Mouse (Mus musculus): ENCODE data around the gene Wfs1. TPM values are rescaled to one million over a fixed set of nuclear protein-coding genes. Genes with fewer than 3 reads are reported as not detected.

Wfs1 gene
- total and polyA plus RNA-seq, 2 experiments from 2014 or later = 12.9 to 16.9 TPM

DNA sequence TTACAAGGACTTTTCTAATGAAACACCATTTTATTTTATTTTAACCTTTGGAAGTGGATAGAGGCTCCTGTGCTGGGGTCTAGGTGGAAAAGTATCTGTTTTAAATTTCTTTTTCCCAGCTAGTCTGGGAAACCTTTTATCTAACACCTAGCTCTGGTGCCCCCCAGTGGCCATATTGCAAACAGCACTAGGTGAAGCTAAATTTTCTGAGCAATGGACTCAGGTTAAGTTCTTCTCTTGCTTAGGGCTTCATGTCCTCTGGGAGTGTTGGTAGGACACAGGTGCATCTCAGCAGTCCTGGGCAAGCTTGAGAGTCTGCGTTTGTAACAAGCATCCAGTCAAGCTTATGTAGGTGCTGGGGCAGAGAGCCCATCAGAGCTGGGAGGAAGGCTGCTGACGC lies 13.0 kb upstream of the Wfs1 start:
- Histone ChIP-seq H3K36me3 (ENCODE audit: insufficient read depth) (no peaks in the 10 kb centered on the region), H3K4me3 (ENCODE audit: low read depth, low read length) (no peak overlapping the region), H3K27ac (ENCODE audit: low read depth, low read length) (no peak overlapping the region), H3K4me2 (ENCODE audit: low read depth) (no peak overlapping the region), H3K4me1 (ENCODE audit: insufficient read depth) (no peaks in the 10 kb centered on the region; the same call in 1 of the 2 replicates), H3K9me3 (ENCODE audit: low read length) (no peaks in the 10 kb centered on the region), H3K9ac (no peak overlapping the region), H3K27me3 (ENCODE audit: insufficient read depth, low read length) (no peaks in the 10 kb centered on the region)
- TF ChIP-seq CTCF (IDR thresholded peaks at IDR 0.05; ENCODE audit: low read depth) = peak; percentile 87
- DNase-seq (peak; percentile 87), ATAC-seq (no peak)
- 53% methylated on average over 2 of the region's 2 CpGs for WGBS

DNA sequence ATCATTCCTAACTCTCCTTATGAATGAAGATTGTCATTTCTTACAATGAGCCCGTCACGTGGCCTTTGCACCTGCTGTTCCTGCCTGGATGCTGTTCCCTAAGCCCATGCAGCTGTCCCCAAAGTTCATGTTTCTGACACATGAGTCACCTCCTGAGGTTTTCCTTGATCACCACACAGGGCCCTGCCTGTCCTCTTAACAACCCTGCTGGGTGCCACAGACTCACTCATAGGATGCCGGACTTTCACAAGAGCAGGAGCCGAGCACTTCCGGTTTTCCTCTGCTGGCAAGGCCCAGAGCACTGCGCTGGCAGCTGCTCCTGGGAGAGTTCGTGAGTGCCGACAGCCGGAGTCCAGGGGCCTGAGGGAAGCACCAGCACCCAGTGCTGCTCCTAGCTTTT lies 12.0 kb upstream of the Wfs1 start:
- Histone ChIP-seq H3K4me1 (ENCODE audit: insufficient read depth) (no peaks in the 10 kb centered on the region; the same call in 1 of the 2 replicates), H3K4me3 (ENCODE audit: low read depth, low read length) (no peak overlapping the region), H3K27ac (ENCODE audit: low read depth, low read length) (no peak overlapping the region), H3K36me3 (ENCODE audit: insufficient read depth) (no peaks in the 10 kb centered on the region), H3K4me2 (ENCODE audit: low read depth) (no peak overlapping the region), H3K9me3 (ENCODE audit: low read length) (no peaks in the 10 kb centered on the region), H3K27me3 (ENCODE audit: insufficient read depth, low read length) (no peaks in the 10 kb centered on the region), H3K9ac (no peak overlapping the region)
- no peak for DNase-seq
- WGBS = 89% methylated on average over 9 of the region's 9 CpGs
- ATAC-seq = no peak
- TF ChIP-seq CTCF (IDR thresholded peaks at IDR 0.05; ENCODE audit: low read depth) = no peak

DNA sequence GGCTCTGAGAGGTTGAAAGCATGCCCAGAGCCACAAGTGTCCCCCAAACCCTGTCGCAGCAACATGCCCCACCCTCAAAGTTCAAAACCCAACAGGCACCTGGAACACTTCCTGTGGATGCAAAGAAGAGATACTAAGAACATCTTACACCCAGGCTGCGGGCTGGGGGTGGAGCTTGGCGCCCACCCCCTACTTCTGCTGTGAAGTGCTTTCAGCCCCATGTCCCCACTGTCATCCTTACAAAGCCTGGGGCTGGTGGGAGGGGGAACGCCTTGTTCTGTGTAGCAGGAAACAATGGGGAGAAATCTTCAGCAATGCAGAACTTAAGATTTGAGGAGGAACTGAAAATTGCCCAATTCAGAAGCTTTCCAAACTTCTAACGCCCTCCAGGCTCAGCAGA lies 9.0 kb upstream of the Wfs1 start:
- no peak overlapping the region for H3K4me2 ChIP-seq (ENCODE audit: low read depth)
- no peaks in the 10 kb centered on the region; the same call in 1 of the 2 replicates for H3K4me1 ChIP-seq (ENCODE audit: insufficient read depth)
- H3K4me3 ChIP-seq (ENCODE audit: low read depth, low read length) = no peak overlapping the region
- H3K27me3 ChIP-seq (ENCODE audit: insufficient read depth, low read length) = no peaks in the 10 kb centered on the region
- WGBS = 43% methylated on average over 5 of the region's 5 CpGs
- ATAC-seq (peak; percentile 61; the same call in 1 of the 2 replicates), DNase-seq (no peak)
- no peak overlapping the region for H3K9ac ChIP-seq
- H3K36me3 ChIP-seq (ENCODE audit: insufficient read depth) = no peaks in the 10 kb centered on the region
- H3K9me3 ChIP-seq (ENCODE audit: low read length) = no peaks in the 10 kb centered on the region
- TF ChIP-seq CTCF (IDR thresholded peaks at IDR 0.05; ENCODE audit: low read depth) = no peak
- no peak overlapping the region for H3K27ac ChIP-seq (ENCODE audit: low read depth, low read length)

DNA sequence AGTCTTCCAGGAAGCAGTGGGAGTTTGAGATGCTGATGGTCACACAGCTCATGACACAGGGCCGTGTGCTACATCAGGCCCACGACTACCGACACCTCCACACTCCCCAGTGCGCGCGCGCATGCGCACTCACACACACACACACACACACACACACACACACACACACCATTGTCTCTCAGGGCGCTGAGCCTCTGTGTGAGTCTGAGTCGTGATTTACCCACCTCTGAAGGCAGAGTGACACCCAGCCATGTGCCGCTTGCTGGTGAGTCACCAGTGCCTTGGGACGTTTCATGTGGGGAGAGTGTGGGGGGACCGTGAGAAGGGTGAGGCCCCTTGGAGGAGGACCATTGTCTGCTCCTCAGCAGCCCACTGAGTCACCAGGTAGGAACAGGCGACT lies 7.4 kb upstream of the Wfs1 start:
- DNase-seq (no peak), ATAC-seq (peak; percentile 53)
- H3K4me2 ChIP-seq (ENCODE audit: low read depth) = no peak overlapping the region
- H3K4me1 ChIP-seq (ENCODE audit: insufficient read depth) = no peaks in the 10 kb centered on the region; the same call in 1 of the 2 replicates
- no peak overlapping the region for H3K4me3 ChIP-seq (ENCODE audit: low read depth, low read length)
- H3K27me3 ChIP-seq (ENCODE audit: insufficient read depth, low read length) = no peaks in the 10 kb centered on the region
- H3K36me3 ChIP-seq (ENCODE audit: insufficient read depth) = no peaks in the 10 kb centered on the region
- 85% methylated on average over 14 of the region's 14 CpGs for WGBS
- no peak overlapping the region for H3K9ac ChIP-seq
- TF ChIP-seq CTCF (IDR thresholded peaks at IDR 0.05; ENCODE audit: low read depth) = no peak
- no peaks in the 10 kb centered on the region for H3K9me3 ChIP-seq (ENCODE audit: low read length)
- H3K27ac ChIP-seq (ENCODE audit: low read depth, low read length) = no peak overlapping the region

DNA sequence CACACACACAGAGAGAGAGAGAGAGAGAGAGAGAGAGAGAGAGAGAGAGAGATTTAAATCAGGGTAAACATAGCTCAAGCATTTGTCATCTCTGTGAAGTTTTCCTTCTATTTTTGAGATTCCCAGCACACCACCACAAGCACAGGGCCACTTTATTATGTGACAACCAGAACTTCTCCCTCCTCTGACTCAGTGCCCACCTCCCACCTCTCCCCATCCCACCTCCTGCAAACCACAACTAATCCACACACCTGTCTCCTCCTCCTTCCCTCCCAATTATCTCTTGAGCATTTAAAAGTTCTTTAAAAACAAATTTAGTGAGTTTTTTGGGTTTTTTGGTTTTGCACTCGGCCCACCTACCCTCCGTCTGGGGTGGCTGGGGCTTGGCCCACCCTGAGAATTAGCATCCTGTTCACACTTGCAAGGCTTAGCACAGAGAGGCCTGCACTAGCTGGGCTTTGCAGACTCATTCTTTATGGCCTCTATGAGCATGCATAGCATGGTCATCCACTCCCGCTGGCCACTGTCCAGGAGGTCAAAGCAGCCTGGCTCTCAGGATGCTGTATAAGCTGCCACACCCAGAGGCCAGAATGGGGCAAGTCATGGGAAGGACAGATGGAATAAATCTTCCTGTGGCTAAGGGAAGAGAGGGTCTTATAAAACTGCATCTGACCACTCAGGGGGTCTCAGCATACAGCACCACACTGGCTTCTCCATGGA lies 1.8 kb upstream of the Wfs1 start:
- Histone ChIP-seq H3K9me3 (ENCODE audit: low read length) (no peaks in the 10 kb centered on the region), H3K4me1 (ENCODE audit: insufficient read depth) (peaks cover 9% of the 10 kb centered on the region; the same call in 1 of the 2 replicates), H3K4me3 (ENCODE audit: low read depth, low read length) (no peak overlapping the region), H3K4me2 (ENCODE audit: low read depth) (no peak overlapping the region), H3K36me3 (ENCODE audit: insufficient read depth) (no peaks in the 10 kb centered on the region), H3K9ac (no peak overlapping the region), H3K27ac (ENCODE audit: low read depth, low read length) (no peak overlapping the region), H3K27me3 (ENCODE audit: insufficient read depth, low read length) (no peaks in the 10 kb centered on the region)
- WGBS = 82% methylated on average over 3 of the region's 3 CpGs
- no peak for TF ChIP-seq CTCF (IDR thresholded peaks at IDR 0.05; ENCODE audit: low read depth)
- DNase-seq (no peak), ATAC-seq (no peak)

DNA sequence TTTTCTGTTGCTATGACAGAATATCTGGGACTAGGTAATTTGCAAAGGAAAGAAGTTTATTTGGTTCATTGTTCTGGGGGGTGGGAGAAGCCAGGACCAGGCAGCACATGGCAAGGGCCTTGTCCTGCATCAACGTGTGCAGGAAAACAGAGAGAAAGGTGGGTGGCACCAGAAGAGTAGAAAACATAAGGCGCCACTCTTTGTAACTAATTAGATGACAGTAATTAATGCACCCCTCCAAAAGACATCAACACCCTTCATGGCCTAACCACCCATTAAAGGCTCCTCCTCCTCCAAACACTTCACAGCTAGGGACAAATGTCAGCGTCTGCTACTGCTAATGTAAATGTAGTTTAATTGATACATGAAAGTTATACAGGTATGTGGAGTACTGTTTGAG lies 1.2 kb upstream of the Wfs1 start:
- Histone ChIP-seq H3K27me3 (ENCODE audit: insufficient read depth, low read length) (no peaks in the 10 kb centered on the region), H3K9me3 (ENCODE audit: low read length) (no peaks in the 10 kb centered on the region), H3K4me3 (ENCODE audit: low read depth, low read length) (no peak overlapping the region), H3K36me3 (ENCODE audit: insufficient read depth) (no peaks in the 10 kb centered on the region), H3K4me1 (ENCODE audit: insufficient read depth) (peaks cover 9% of the 10 kb centered on the region; the same call in 1 of the 2 replicates), H3K27ac (ENCODE audit: low read depth, low read length) (no peak overlapping the region), H3K4me2 (ENCODE audit: low read depth) (no peak overlapping the region), H3K9ac (no peak overlapping the region)
- DNase-seq (peak; percentile 10), ATAC-seq (no peak)
- WGBS = 17% methylated on average over 3 of the region's 3 CpGs
- TF ChIP-seq CTCF (IDR thresholded peaks at IDR 0.05; ENCODE audit: low read depth) = no peak

DNA sequence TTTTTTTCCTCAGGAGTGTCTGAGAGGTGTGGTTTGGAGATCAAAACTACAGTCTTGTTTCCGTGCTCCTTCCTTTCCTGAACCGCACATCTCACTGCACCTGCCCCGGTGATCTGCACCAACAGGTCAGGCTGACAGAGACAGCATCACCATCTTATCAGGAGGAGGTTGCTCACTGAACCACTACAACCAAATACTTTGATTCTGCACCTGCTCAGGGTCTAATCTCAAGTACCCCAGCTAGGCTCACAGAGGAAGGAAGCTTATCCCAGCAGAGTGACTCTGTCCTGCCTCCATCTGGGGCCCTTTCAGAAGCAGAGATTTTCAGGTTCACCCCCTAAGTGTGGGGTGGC lies 596 bp upstream of the Wfs1 start:
- 3% methylated on average over 3 of the region's 3 CpGs for WGBS
- Histone ChIP-seq H3K4me2 (ENCODE audit: low read depth) (peak overlapping the region; percentile 92), H3K27me3 (ENCODE audit: insufficient read depth, low read length) (no peaks in the 10 kb centered on the region), H3K36me3 (ENCODE audit: insufficient read depth) (no peaks in the 10 kb centered on the region), H3K4me3 (ENCODE audit: low read depth, low read length) (peak overlapping the region; percentile 44), H3K9ac (no peak overlapping the region), H3K4me1 (ENCODE audit: insufficient read depth) (peaks cover 9% of the 10 kb centered on the region; the same call in 1 of the 2 replicates), H3K27ac (ENCODE audit: low read depth, low read length) (no peak overlapping the region), H3K9me3 (ENCODE audit: low read length) (no peaks in the 10 kb centered on the region)
- ATAC-seq (no peak), DNase-seq (no peak)
- TF ChIP-seq CTCF (IDR thresholded peaks at IDR 0.05; ENCODE audit: low read depth) = no peak

All from forebrain, postnatal 0 days (tissue).